Mouse (Mus musculus) neural tube, embryonic 13.5 days (tissue): Measurements from ENCODE around the gene Hvcn1. TPM values are rescaled to one million over a fixed set of nuclear protein-coding genes. Genes with fewer than 3 reads are reported as not detected.
A peak's percentile ranks its signal among the peaks of the same experiment; 100 is the strongest.

ENCODE experiments used
- ATAC-seq: fragments of 200-750 bp; cut with Nextera tagmentation; 2 replicates; pipeline ENCODE4 v1.8.0; 2017; ENCODE audit warnings: low read depth, mild to moderate bottlenecking, moderate TSS enrichment, moderate library complexity
- H3K27ac ChIP-seq: fragments of 300-500 bp; sonication (generic); replicated peaks from 2 replicates; pipeline ENCODE4 v1.5.1; 2015; ENCODE audit warnings: moderate library complexity, mild to moderate bottlenecking, inconsistent platforms
- H3K27me3 ChIP-seq: fragments of 300-500 bp; sonication (generic); 2 replicates; pipeline ENCODE4 v1.6.1; 2015; ENCODE audit warnings: mild to moderate bottlenecking, inconsistent platforms
- H3K36me3 ChIP-seq: fragments of 300-500 bp; sonication (generic); 2 replicates; pipeline ENCODE4 v1.6.1; 2015; ENCODE audit warnings: mild to moderate bottlenecking, inconsistent platforms
- H3K4me1 ChIP-seq: fragments of 300-500 bp; sonication (generic); replicated peaks from 2 replicates; pipeline ENCODE4 v1.6.1; 2015; ENCODE audit warnings: inconsistent platforms
- H3K4me2 ChIP-seq: fragments of 300-500 bp; sonication (generic); 2 replicates; pipeline ENCODE4 v1.6.1; 2015; ENCODE audit warnings: inconsistent platforms, mild to moderate bottlenecking, moderate library complexity
- H3K4me3 ChIP-seq: fragments of 300-500 bp; sonication (generic); 2 replicates; pipeline ENCODE4 v1.5.1; 2015; ENCODE audit warnings: mild to moderate bottlenecking, inconsistent platforms
- H3K9ac ChIP-seq: fragments of 300-500 bp; sonication (generic); 2 replicates; pipeline ENCODE4 v1.6.1; 2015; ENCODE audit warnings: moderate library complexity, mild to moderate bottlenecking, inconsistent platforms
- H3K9me3 ChIP-seq: fragments of 300-500 bp; sonication (generic); 2 replicates; pipeline ENCODE4 v1.6.1; 2016; ENCODE audit warnings: inconsistent platforms
- WGBS: fragments of 180-500 bp; shearing (Covaris S2); methylation state at CpG from one replicate; pipeline ENCODE4 v1.1.7; 2015; 5-methylcytosine and 5-hydroxymethylcytosine counted together
- polyA plus RNA-seq: library from polyadenylated mRNA; unstranded; fragments of >200 nt; fragmentation: Nextera tagmentation; extraction: Ambion mirVana; gene quantifications from 2 replicates; pipeline ENCODE4 v1.2.1, GENCODE M21; 2015

Gene Hvcn1
- polyA plus RNA-seq, 1 experiment from 2014 or later = 2.2 TPM

GRCm38 (mm10) chr5:122263933-122264905, 57.6 kb downstream of the Hvcn1 start, which contains the start of gene Tctn1:
Gene Tctn1 (minus strand): TSS chr5:122264460.
- H3K4me3 ChIP-seq = peak within 1 kb of the TSS; percentile 87
- WGBS = 2% methylated on average over 49 of the region's 49 CpGs
- no peaks in the 10 kb centered on the region for H3K27me3 ChIP-seq
- H3K9ac ChIP-seq = peak within 1 kb of the TSS; percentile 92
- no peaks in the 10 kb centered on the region for H3K9me3 ChIP-seq
- H3K27ac ChIP-seq = peak within 1 kb of the TSS; percentile 74
- peak; percentile 99 for ATAC-seq
- H3K4me2 ChIP-seq = peak within 1 kb of the TSS; percentile 77
- H3K36me3 ChIP-seq = peaks cover 15% of the 10 kb centered on the region
- H3K4me1 ChIP-seq = peaks cover 35% of the 10 kb centered on the region

DNA sequence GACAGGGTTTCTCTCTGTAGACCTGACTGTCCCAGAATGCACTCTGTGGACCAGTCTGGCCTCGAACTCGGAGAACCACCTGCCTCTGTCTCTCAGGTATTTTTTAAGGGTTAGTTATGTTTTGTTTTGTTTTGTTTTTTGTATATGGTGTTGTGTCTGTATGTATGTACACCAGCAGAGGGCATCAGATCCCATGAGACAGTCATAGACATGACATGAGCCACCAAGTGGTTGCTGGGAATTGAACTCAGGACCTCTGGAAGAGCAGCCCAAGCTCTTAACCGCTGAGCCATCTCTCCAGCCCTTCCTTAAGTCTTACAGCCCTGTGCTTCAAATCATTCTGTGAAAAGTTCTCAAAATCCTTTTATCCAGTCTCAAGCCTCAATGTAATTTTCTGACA, 58.6 kb downstream of the Hvcn1 start:
- H3K4me1 ChIP-seq = peaks cover 35% of the 10 kb centered on the region
- no peak overlapping the region for H3K9ac ChIP-seq
- no peaks in the 10 kb centered on the region for H3K27me3 ChIP-seq
- 72% methylated on average over 3 of the region's 3 CpGs for WGBS
- H3K36me3 ChIP-seq = peaks cover 7% of the 10 kb centered on the region
- no peak for ATAC-seq
- no peak overlapping the region for H3K27ac ChIP-seq
- no peaks in the 10 kb centered on the region for H3K9me3 ChIP-seq
- H3K4me2 ChIP-seq = no peak overlapping the region
- H3K4me3 ChIP-seq = no peak overlapping the region

GRCm38 (mm10) chr5:122265942-122266341, 59.3 kb downstream of the Hvcn1 start:
- ATAC-seq = no peak
- 98% methylated on average over 2 of the region's 2 CpGs for WGBS
- Histone ChIP-seq H3K27me3 (no peaks in the 10 kb centered on the region), H3K36me3 (no peaks in the 10 kb centered on the region; the same call in 1 of the 2 replicates), H3K4me1 (peaks cover 29% of the 10 kb centered on the region), H3K4me2 (no peak overlapping the region), H3K9me3 (no peaks in the 10 kb centered on the region), H3K9ac (no peak overlapping the region), H3K4me3 (no peak overlapping the region), H3K27ac (no peak overlapping the region)

- no peak overlapping the region for H3K4me3 ChIP-seq
- H3K4me2 ChIP-seq = no peak overlapping the region
- 82% methylated on average over 7 of the region's 7 CpGs for WGBS
- H3K9me3 ChIP-seq = no peaks in the 10 kb centered on the region
- no peaks in the 10 kb centered on the region for H3K36me3 ChIP-seq
- peaks cover 17% of the 10 kb centered on the region for H3K4me1 ChIP-seq
- no peaks in the 10 kb centered on the region for H3K27me3 ChIP-seq
- H3K9ac ChIP-seq = no peak overlapping the region
- H3K27ac ChIP-seq = no peak overlapping the region
- no peak for ATAC-seq
Measured at GRCm38 (mm10) chr5:122267136-122267535, 60.5 kb downstream of the Hvcn1 start.

DNA sequence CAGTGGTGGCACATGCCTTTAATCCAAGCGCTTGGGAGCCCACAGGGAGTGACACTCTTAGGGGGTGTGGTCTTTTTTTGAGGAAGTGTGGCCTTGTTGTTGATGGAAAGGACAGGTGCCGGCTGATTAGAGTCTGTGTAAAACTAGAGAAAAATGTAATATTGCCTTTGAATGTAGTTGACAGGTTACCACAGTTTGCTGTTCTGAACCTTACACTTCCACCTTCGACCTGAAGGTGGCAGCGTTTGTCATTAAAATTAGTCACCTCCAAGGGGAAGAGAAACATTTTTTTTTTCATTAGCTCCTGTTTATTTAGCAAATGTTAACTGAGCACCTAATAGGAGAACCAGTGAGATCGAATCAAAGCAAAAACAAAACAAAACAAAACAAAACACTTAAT, 61.3 kb downstream of the Hvcn1 start:
- H3K27ac ChIP-seq = no peak overlapping the region
- H3K4me2 ChIP-seq = no peak overlapping the region
- H3K4me1 ChIP-seq = peaks cover 10% of the 10 kb centered on the region
- no peaks in the 10 kb centered on the region for H3K9me3 ChIP-seq
- no peak overlapping the region for H3K9ac ChIP-seq
- 33% methylated on average over 5 of the region's 5 CpGs for WGBS
- no peak overlapping the region for H3K4me3 ChIP-seq
- no peaks in the 10 kb centered on the region for H3K27me3 ChIP-seq
- no peak for ATAC-seq
- no peaks in the 10 kb centered on the region for H3K36me3 ChIP-seq

- WGBS = 72% methylated on average over 12 of the region's 12 CpGs
- no peaks in the 10 kb centered on the region for H3K27me3 ChIP-seq
- no peak for ATAC-seq
Measured at GRCm38 (mm10) chr5:122268858-122269604, 62.4 kb downstream of the Hvcn1 start.

GRCm38 (mm10) chr5:122272821-122273220, 66.2 kb downstream of the Hvcn1 start:
- WGBS = 91% methylated on average over 5 of the region's 5 CpGs
- no peak overlapping the region for H3K9ac ChIP-seq
- H3K4me3 ChIP-seq = no peak overlapping the region
- no peak overlapping the region for H3K4me2 ChIP-seq
- no peaks in the 10 kb centered on the region for H3K36me3 ChIP-seq
- H3K27me3 ChIP-seq = no peaks in the 10 kb centered on the region
- no peaks in the 10 kb centered on the region for H3K9me3 ChIP-seq
- ATAC-seq = no peak
- H3K27ac ChIP-seq = no peak overlapping the region
- no peaks in the 10 kb centered on the region; the same call in 1 of the 2 replicates for H3K4me1 ChIP-seq

More at GRCm38 (mm10) chr5:122268858-122269604, 62.4 kb downstream of the Hvcn1 start:
- Histone ChIP-seq H3K36me3 (no peaks in the 10 kb centered on the region), H3K4me3 (no peak overlapping the region), H3K9ac (no peak overlapping the region), H3K9me3 (no peaks in the 10 kb centered on the region), H3K4me1 (no peaks in the 10 kb centered on the region; the same call in 1 of the 2 replicates), H3K27ac (no peak overlapping the region), H3K4me2 (no peak overlapping the region)

DNA sequence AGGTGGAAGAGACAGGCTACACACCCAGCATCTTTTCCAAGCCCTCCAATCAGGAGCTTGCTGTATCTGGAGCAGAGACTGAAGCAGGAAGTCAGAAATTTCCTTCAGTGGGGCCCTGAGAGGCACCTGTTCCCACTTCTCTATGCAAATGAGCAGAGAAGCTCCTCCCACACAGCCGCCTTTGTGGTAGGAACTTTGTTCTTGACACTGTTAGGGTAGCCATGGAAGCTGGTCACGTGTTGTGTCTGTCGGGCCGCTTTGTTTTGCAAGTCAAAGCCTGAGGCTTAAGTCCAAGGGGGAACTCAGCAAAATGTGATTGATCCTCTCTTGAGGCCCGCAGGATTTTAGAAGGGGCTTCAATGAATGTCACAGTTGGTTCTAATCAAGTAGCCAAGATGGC, 68.2 kb downstream of the Hvcn1 start:
- H3K27ac ChIP-seq = no peak overlapping the region
- ATAC-seq = no peak
- H3K4me1 ChIP-seq = no peaks in the 10 kb centered on the region; the same call in 1 of the 2 replicates
- WGBS = 26% methylated on average over 5 of the region's 5 CpGs
- no peaks in the 10 kb centered on the region for H3K27me3 ChIP-seq
- H3K4me2 ChIP-seq = no peak overlapping the region
- H3K9ac ChIP-seq = no peak overlapping the region
- no peak overlapping the region for H3K4me3 ChIP-seq
- H3K36me3 ChIP-seq = no peaks in the 10 kb centered on the region
- no peaks in the 10 kb centered on the region for H3K9me3 ChIP-seq

GRCm38 (mm10) chr5:122278946-122279345, 72.3 kb downstream of the Hvcn1 start:
- Histone ChIP-seq H3K27ac (no peak overlapping the region), H3K9me3 (no peaks in the 10 kb centered on the region), H3K27me3 (peaks cover 4% of the 10 kb centered on the region; the same call in 1 of the 2 replicates), H3K9ac (no peak overlapping the region), H3K4me2 (no peak overlapping the region), H3K4me1 (no peaks in the 10 kb centered on the region; the same call in 1 of the 2 replicates), H3K36me3 (no peaks in the 10 kb centered on the region), H3K4me3 (no peak overlapping the region)
- WGBS = 74% methylated on average over 7 of the region's 7 CpGs
- ATAC-seq = no peak

- H3K27me3 ChIP-seq = peaks cover 4% of the 10 kb centered on the region; the same call in 1 of the 2 replicates
- H3K9ac ChIP-seq = no peak overlapping the region
- 87% methylated on average over 12 of the region's 12 CpGs for WGBS
- ATAC-seq = no peak
- no peaks in the 10 kb centered on the region for H3K36me3 ChIP-seq
- no peaks in the 10 kb centered on the region for H3K4me1 ChIP-seq
- no peaks in the 10 kb centered on the region for H3K9me3 ChIP-seq
- H3K27ac ChIP-seq = no peak overlapping the region
- no peak overlapping the region for H3K4me2 ChIP-seq
- no peak overlapping the region for H3K4me3 ChIP-seq
Measured at GRCm38 (mm10) chr5:122279799-122280421, 73.3 kb downstream of the Hvcn1 start.

DNA sequence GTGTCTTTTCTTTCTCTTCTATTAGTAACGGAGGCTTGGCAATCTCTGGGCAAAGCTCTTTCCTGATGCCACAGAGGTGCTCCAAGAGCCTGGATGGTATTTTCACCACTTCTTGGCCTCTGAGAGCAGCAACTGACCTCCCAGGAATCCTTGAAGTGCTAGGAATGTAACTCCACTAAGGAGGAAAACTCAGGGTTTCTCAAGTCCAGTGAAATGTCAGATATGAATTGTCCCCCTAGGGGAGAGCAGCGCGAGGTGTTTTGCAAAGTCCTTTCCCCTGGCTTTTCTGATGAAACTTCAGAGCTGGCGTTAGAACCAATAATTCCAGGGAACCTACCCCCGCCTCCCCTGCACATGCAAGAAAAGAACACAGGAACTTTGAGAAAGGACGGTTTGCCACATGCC, 73.8 kb downstream of the Hvcn1 start:
- no peaks in the 10 kb centered on the region for H3K36me3 ChIP-seq
- WGBS = 65% methylated on average over 6 of the region's 6 CpGs
- no peak overlapping the region for H3K4me3 ChIP-seq
- H3K9ac ChIP-seq = no peak overlapping the region
- H3K4me1 ChIP-seq = peaks cover 4% of the 10 kb centered on the region
- peak overlapping the region; percentile 28; the same call in 1 of the 2 replicates for H3K4me2 ChIP-seq
- H3K27me3 ChIP-seq = peaks cover 4% of the 10 kb centered on the region; the same call in 1 of the 2 replicates
- H3K27ac ChIP-seq = no peak overlapping the region
- no peaks in the 10 kb centered on the region for H3K9me3 ChIP-seq
- ATAC-seq = no peak
